Mouse (Mus musculus): ENCODE data around the gene Thbd. TPM values are rescaled to one million over a fixed set of nuclear protein-coding genes. Genes with fewer than 3 reads are reported as not detected.

The Thbd gene
- polyA plus RNA-seq, 1 experiment: 13.1 TPM

DNA sequence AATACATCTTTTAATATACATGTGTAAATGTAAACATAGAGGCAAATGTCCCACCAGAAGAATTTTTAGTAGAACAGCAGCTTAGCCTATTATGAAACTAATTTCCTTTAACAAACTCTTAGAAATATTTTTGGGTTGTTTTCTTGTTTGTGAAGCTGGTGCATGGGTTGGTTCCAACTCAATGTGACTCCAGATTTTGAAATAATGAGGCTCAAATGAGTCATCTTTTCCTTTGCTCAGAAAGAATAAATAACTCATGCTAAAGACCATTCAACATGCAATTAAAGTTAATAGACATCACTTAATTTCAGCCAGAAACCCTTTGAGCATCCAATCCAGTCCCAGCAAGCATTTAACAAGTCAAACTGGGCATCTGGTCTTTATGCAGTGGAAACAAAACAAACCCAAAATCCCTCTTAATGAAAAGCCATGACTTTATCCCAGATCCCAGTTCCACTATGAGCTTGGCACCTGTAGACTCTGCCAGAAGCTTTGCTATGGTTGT is 21.1 kb upstream of the Thbd start:
- no peak overlapping the region for H3K27ac ChIP-seq (ENCODE audit: control insufficient read depth, insufficient read depth, low read length)
- DNase-seq: no peak
- no peaks in the 10 kb centered on the region for H3K27me3 ChIP-seq (ENCODE audit: control insufficient read depth, insufficient read depth, low read length)
- no peaks in the 10 kb centered on the region for H3K36me3 ChIP-seq (ENCODE audit: control insufficient read depth, insufficient read depth, low read length)
- H3K4me3 ChIP-seq (ENCODE audit: control insufficient read depth, insufficient read depth, low read length): no peak overlapping the region
- TF ChIP-seq CTCF (IDR thresholded peaks at IDR 0.05; ENCODE audit: borderline replicate concordance, control insufficient read depth, extremely low read depth, insufficient read depth, low read length, poor library complexity) (no peak), POLR2A (IDR thresholded peaks at IDR 0.05; ENCODE audit: control insufficient read depth, extremely low read depth, insufficient read depth, low read length, poor library complexity) (no peak)
- H3K4me1 ChIP-seq (replicated peaks; ENCODE audit: control insufficient read depth, insufficient read depth, low read length): no peaks in the 10 kb centered on the region

DNA sequence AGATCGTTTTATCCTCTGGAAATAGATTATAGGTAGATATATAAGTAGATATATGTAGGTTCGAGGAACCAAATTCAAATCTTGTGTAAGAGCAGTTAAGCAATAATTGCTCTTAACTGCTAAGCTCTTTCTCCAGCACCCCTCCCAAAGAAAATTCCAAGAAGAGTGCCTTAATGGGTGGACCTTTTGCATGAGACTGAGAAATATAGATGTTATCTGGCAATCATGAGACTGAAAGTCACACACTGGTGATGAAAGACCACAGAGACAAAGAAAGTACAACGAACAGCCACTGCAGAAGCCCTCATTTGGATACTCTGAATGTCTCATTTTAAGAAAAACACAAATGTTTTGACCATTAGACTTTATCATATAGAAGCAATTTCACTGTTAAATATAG is 20.5 kb upstream of the Thbd start:
- H3K4me3 ChIP-seq (ENCODE audit: control insufficient read depth, insufficient read depth, low read length): no peak overlapping the region
- TF ChIP-seq CTCF (IDR thresholded peaks at IDR 0.05; ENCODE audit: borderline replicate concordance, control insufficient read depth, extremely low read depth, insufficient read depth, low read length, poor library complexity) (no peak), POLR2A (IDR thresholded peaks at IDR 0.05; ENCODE audit: control insufficient read depth, extremely low read depth, insufficient read depth, low read length, poor library complexity) (no peak)
- H3K4me1 ChIP-seq (replicated peaks; ENCODE audit: control insufficient read depth, insufficient read depth, low read length): no peaks in the 10 kb centered on the region
- DNase-seq: no peak
- no peak overlapping the region for H3K27ac ChIP-seq (ENCODE audit: control insufficient read depth, insufficient read depth, low read length)
- 74% methylated on average over 3 of the region's 3 CpGs for WGBS
- H3K27me3 ChIP-seq (ENCODE audit: control insufficient read depth, insufficient read depth, low read length): no peaks in the 10 kb centered on the region
- no peaks in the 10 kb centered on the region for H3K36me3 ChIP-seq (ENCODE audit: control insufficient read depth, insufficient read depth, low read length)

- no peak for DNase-seq
- no peak overlapping the region for H3K27ac ChIP-seq (ENCODE audit: control insufficient read depth, insufficient read depth, low read length)
- no peaks in the 10 kb centered on the region for H3K4me1 ChIP-seq (replicated peaks; ENCODE audit: control insufficient read depth, insufficient read depth, low read length)
- no peak overlapping the region for H3K4me3 ChIP-seq (ENCODE audit: control insufficient read depth, insufficient read depth, low read length)
- 94% methylated on average over 3 of the region's 3 CpGs for WGBS
- no peaks in the 10 kb centered on the region for H3K36me3 ChIP-seq (ENCODE audit: control insufficient read depth, insufficient read depth, low read length)
- H3K27me3 ChIP-seq (ENCODE audit: control insufficient read depth, insufficient read depth, low read length): no peaks in the 10 kb centered on the region
- TF ChIP-seq POLR2A (IDR thresholded peaks at IDR 0.05; ENCODE audit: control insufficient read depth, extremely low read depth, insufficient read depth, low read length, poor library complexity): no peak
- no peak for TF ChIP-seq CTCF (IDR thresholded peaks at IDR 0.05; ENCODE audit: borderline replicate concordance, control insufficient read depth, extremely low read depth, insufficient read depth, low read length, poor library complexity)
These were observed 19.6 kb upstream of the Thbd start for GRCm38 (mm10) chr2:148427553-148427952.

GRCm38 (mm10) chr2:148425709-148426382 is 17.9 kb upstream of the Thbd start:
- no peak for TF ChIP-seq POLR2A (IDR thresholded peaks at IDR 0.05; ENCODE audit: control insufficient read depth, extremely low read depth, insufficient read depth, low read length, poor library complexity)
- no peak for TF ChIP-seq CTCF (IDR thresholded peaks at IDR 0.05; ENCODE audit: borderline replicate concordance, control insufficient read depth, extremely low read depth, insufficient read depth, low read length, poor library complexity)
- Histone ChIP-seq H3K36me3 (ENCODE audit: control insufficient read depth, insufficient read depth, low read length) (no peaks in the 10 kb centered on the region), H3K4me3 (ENCODE audit: control insufficient read depth, insufficient read depth, low read length) (no peak overlapping the region), H3K4me1 (replicated peaks; ENCODE audit: control insufficient read depth, insufficient read depth, low read length) (no peaks in the 10 kb centered on the region), H3K27me3 (ENCODE audit: control insufficient read depth, insufficient read depth, low read length) (no peaks in the 10 kb centered on the region), H3K27ac (ENCODE audit: control insufficient read depth, insufficient read depth, low read length) (no peak overlapping the region)
- 35% methylated on average over 5 of the region's 5 CpGs for WGBS
- no peak for DNase-seq

- H3K4me3 ChIP-seq (ENCODE audit: control insufficient read depth, insufficient read depth, low read length): no peak overlapping the region
- H3K27ac ChIP-seq (ENCODE audit: control insufficient read depth, insufficient read depth, low read length): no peak overlapping the region
- H3K36me3 ChIP-seq (ENCODE audit: control insufficient read depth, insufficient read depth, low read length): no peaks in the 10 kb centered on the region
- 93% methylated on average over 1 of the region's 1 CpGs for WGBS
- H3K27me3 ChIP-seq (ENCODE audit: control insufficient read depth, insufficient read depth, low read length): no peaks in the 10 kb centered on the region
- TF ChIP-seq CTCF (IDR thresholded peaks at IDR 0.05; ENCODE audit: borderline replicate concordance, control insufficient read depth, extremely low read depth, insufficient read depth, low read length, poor library complexity) (no peak), POLR2A (IDR thresholded peaks at IDR 0.05; ENCODE audit: control insufficient read depth, extremely low read depth, insufficient read depth, low read length, poor library complexity) (no peak)
- DNase-seq: no peak
- no peaks in the 10 kb centered on the region for H3K4me1 ChIP-seq (replicated peaks; ENCODE audit: control insufficient read depth, insufficient read depth, low read length)
These were observed 13.7 kb upstream of the Thbd start for GRCm38 (mm10) chr2:148421706-148422105.

DNA sequence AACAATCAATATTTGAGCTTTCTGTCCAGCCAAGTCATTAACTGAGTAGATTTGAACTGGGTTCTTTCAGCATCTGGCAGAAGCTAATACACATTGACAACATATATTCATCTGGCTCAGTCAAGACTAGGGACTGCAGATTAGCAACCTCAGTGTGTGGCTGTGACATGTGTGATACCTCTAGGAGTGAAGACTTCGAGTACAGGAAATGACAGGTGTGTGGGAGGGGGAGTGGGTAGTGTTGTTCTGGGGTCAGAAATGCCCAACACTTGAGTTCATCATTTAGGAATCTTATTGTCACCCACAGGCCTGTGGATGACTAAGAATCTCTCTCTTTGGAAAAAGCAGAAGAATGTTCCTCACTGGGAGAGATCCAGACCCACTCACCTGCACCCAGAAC is 13.1 kb upstream of the Thbd start:
- Histone ChIP-seq H3K36me3 (ENCODE audit: control insufficient read depth, insufficient read depth, low read length) (no peaks in the 10 kb centered on the region), H3K27ac (ENCODE audit: control insufficient read depth, insufficient read depth, low read length) (no peak overlapping the region), H3K27me3 (ENCODE audit: control insufficient read depth, insufficient read depth, low read length) (no peaks in the 10 kb centered on the region), H3K4me3 (ENCODE audit: control insufficient read depth, insufficient read depth, low read length) (no peak overlapping the region), H3K4me1 (replicated peaks; ENCODE audit: control insufficient read depth, insufficient read depth, low read length) (no peaks in the 10 kb centered on the region)
- TF ChIP-seq POLR2A (IDR thresholded peaks at IDR 0.05; ENCODE audit: control insufficient read depth, extremely low read depth, insufficient read depth, low read length, poor library complexity) (no peak), CTCF (IDR thresholded peaks at IDR 0.05; ENCODE audit: borderline replicate concordance, control insufficient read depth, extremely low read depth, insufficient read depth, low read length, poor library complexity) (no peak)
- DNase-seq: no peak
- WGBS: 18% methylated on average over 1 of the region's 1 CpGs

Measured in thymus, adult 2 months (tissue).